Mouse (Mus musculus) kidney, adult 2 months (tissue): ENCODE data around the gene Zfp444. TPM values are rescaled to one million over a fixed set of nuclear protein-coding genes. Genes with fewer than 3 reads are reported as not detected.
"Not testable (repeated sequence)": the region's sequence is repeated elsewhere in the genome, so short reads cannot be mapped to it uniquely, and the experiment has no call there.

Experiments used
- DNase-seq: peaks from one replicate; pipeline ENCODE4 v3.0.0; 2021
- H3K27ac ChIP-seq: fragments of 200-500 bp; 2 replicates; pipeline ENCODE4 v1.5.1; 2012; ENCODE audit warnings: low read depth, low read length, control low read depth, inconsistent platforms; ENCODE audit not compliant: insufficient read depth
- H3K27me3 ChIP-seq: fragments of 200-500 bp; replicated peaks from 2 replicates; pipeline ENCODE4 v1.6.1; 2012; ENCODE audit warnings: mild to moderate bottlenecking, moderate library complexity, low read length, inconsistent platforms; ENCODE audit not compliant: control insufficient read depth, insufficient read depth
- H3K36me3 ChIP-seq: fragments of 200-500 bp; 2 replicates; pipeline ENCODE4 v1.6.1; 2012; ENCODE audit warnings: mild to moderate bottlenecking, moderate library complexity, low read length, inconsistent platforms; ENCODE audit not compliant: control insufficient read depth, insufficient read depth
- H3K4me1 ChIP-seq: fragments of 200-500 bp; 2 replicates; pipeline ENCODE4 v1.6.1; 2011; ENCODE audit warnings: low read length; ENCODE audit not compliant: control insufficient read depth, insufficient read depth
- H3K4me3 ChIP-seq: fragments of 200-500 bp; 2 replicates; pipeline ENCODE4 v1.5.1; 2011; ENCODE audit warnings: mild to moderate bottlenecking, low read depth, low read length, control low read depth; ENCODE audit not compliant: insufficient read depth
- CTCF ChIP-seq: fragments of 200-500 bp; conservative IDR thresholded peaks from 2 replicates; pipeline ENCODE4 v1.5.1; 2011; ENCODE audit warnings: low read depth, mild to moderate bottlenecking, control low read depth, low read length, moderate library complexity, mixed read lengths; ENCODE audit not compliant: insufficient read depth, insufficient read length
- POLR2A ChIP-seq: fragments of 200-500 bp; IDR thresholded peaks from one replicate; pipeline ENCODE4 v1.6.1; 2011; ENCODE audit warnings: low read depth, low read length, control low read depth
- WGBS: fragments of 180-500 bp; shearing (Covaris S2); methylation state at CpG from one replicate; pipeline ENCODE4 v1.1.7; 2018; 5-methylcytosine and 5-hydroxymethylcytosine counted together
- polyA plus RNA-seq: library from polyadenylated mRNA; depleted of rRNA; stranded (reverse); fragments of >200 nt; gene quantifications from 2 replicates; pipeline ENCODE4 v1.2.3, GENCODE M21; 2012

Zfp444 gene
- polyA plus RNA-seq, 1 experiment = 47.1 TPM

- Histone ChIP-seq H3K27me3 (no peaks in the 10 kb centered on the region), H3K27ac (peak overlapping the region; percentile 92), H3K4me3 (no peak overlapping the region), H3K36me3 (no peaks in the 10 kb centered on the region; the same call in 1 of the 2 replicates), H3K4me1 (peaks cover 12% of the 10 kb centered on the region; the same call in 1 of the 2 replicates)
- peak; percentile 85 for DNase-seq
- 60% methylated on average over 8 of the region's 8 CpGs for WGBS
- TF ChIP-seq CTCF (no peak), POLR2A (no peak)
These were observed 1.8 kb downstream of the Zfp444 start for GRCm38 (mm10) chr7:6173872-6174271.

- not testable (repeated sequence) for H3K4me3 ChIP-seq, H3K27me3 ChIP-seq, H3K36me3 ChIP-seq
- Histone ChIP-seq H3K27ac (peak overlapping the region; percentile 62), H3K4me1 (peaks cover 12% of the 10 kb centered on the region; the same call in 1 of the 2 replicates)
- WGBS = 42% methylated on average over 9 of the region's 9 CpGs
- peak; percentile 81 for DNase-seq
These were observed 2.5 kb downstream of the Zfp444 start for GRCm38 (mm10) chr7:6174365-6174987.

GRCm38 (mm10) chr7:6179013-6179412 is 7.0 kb downstream of the Zfp444 start:
- TF ChIP-seq POLR2A (no peak), CTCF (no peak)
- no peaks in the 10 kb centered on the region; the same call in 1 of the 2 replicates for H3K36me3 ChIP-seq
- H3K27me3 ChIP-seq = no peaks in the 10 kb centered on the region
- H3K27ac ChIP-seq = no peak overlapping the region
- no peak for DNase-seq
- H3K4me1 ChIP-seq = peaks cover 15% of the 10 kb centered on the region
- no peak overlapping the region for H3K4me3 ChIP-seq

- TF ChIP-seq CTCF (no peak), POLR2A (no peak)
- Histone ChIP-seq H3K27ac (peak overlapping the region; percentile 29; the same call in 1 of the 2 replicates), H3K36me3 (no peaks in the 10 kb centered on the region), H3K27me3 (no peaks in the 10 kb centered on the region), H3K4me3 (no peak overlapping the region), H3K4me1 (peaks cover 41% of the 10 kb centered on the region)
- no peak for DNase-seq
These were observed 10.9 kb downstream of the Zfp444 start for GRCm38 (mm10) chr7:6182882-6183281.

- Histone ChIP-seq H3K27me3 (no peaks in the 10 kb centered on the region), H3K4me1 (peaks cover 41% of the 10 kb centered on the region), H3K4me3 (peak overlapping the region; percentile 4; the same call in 1 of the 2 replicates), H3K36me3 (peaks cover 1% of the 10 kb centered on the region; the same call in 1 of the 2 replicates), H3K27ac (peak overlapping the region; percentile 83)
- 59% methylated on average over 19 of the region's 19 CpGs for WGBS
- peak; percentile 83 for DNase-seq
- TF ChIP-seq POLR2A (no peak), CTCF (no peak)
These were observed 11.8 kb downstream of the Zfp444 start for GRCm38 (mm10) chr7:6183802-6184201.

GRCm38 (mm10) chr7:6184521-6184920 is 12.5 kb downstream of the Zfp444 start:
- Histone ChIP-seq H3K4me1 (peaks cover 41% of the 10 kb centered on the region), H3K4me3 (no peak overlapping the region), H3K36me3 (peaks cover 1% of the 10 kb centered on the region; the same call in 1 of the 2 replicates), H3K27me3 (no peaks in the 10 kb centered on the region), H3K27ac (peak overlapping the region; percentile 83)
- TF ChIP-seq POLR2A (no peak), CTCF (no peak)
- 44% methylated on average over 8 of the region's 8 CpGs for WGBS
- peak; percentile 89 for DNase-seq

- H3K27me3 ChIP-seq = no peaks in the 10 kb centered on the region
- H3K36me3 ChIP-seq = peaks cover 1% of the 10 kb centered on the region; the same call in 1 of the 2 replicates
- WGBS = 24% methylated on average over 1 of the region's 1 CpGs
- H3K4me3 ChIP-seq = no peak overlapping the region
- DNase-seq = no peak
- H3K4me1 ChIP-seq = peaks cover 41% of the 10 kb centered on the region
- H3K27ac ChIP-seq = peak overlapping the region; percentile 51
- no peak for TF ChIP-seq POLR2A
- TF ChIP-seq CTCF = no peak
These were observed 13.4 kb downstream of the Zfp444 start for GRCm38 (mm10) chr7:6185391-6185790.
